Mouse (Mus musculus): ENCODE measurements around the gene 1700018G05Rik.
"Not testable (repeated sequence)": the region's sequence is repeated elsewhere in the genome, so short reads cannot be mapped to it uniquely, and the experiment has no call there.

The 1700018G05Rik gene

GRCm38 (mm10) chrX:102928072-102928471 lies at the start of gene 1700018G05Rik:
TSS of gene 1700018G05Rik (plus strand) at chrX:102928372.
- DNase-seq = not testable (repeated sequence)

- not testable (repeated sequence) for DNase-seq
These were observed 19.6 kb upstream of the 1700018G05Rik start, which contains the start of the genes Dmrtc1a and 1700011M02Rik for GRCm38 (mm10) chrX:102908587-102908986. TSS of gene Dmrtc1a (minus strand) at chrX:102908687. TSS of gene 1700011M02Rik (plus strand) at chrX:102908905.

GRCm38 (mm10) chrX:102914823-102915222 lies 13.3 kb upstream of the 1700018G05Rik start:
- DNase-seq = not testable (repeated sequence)

- DNase-seq = peak; percentile 21
These were observed 1.5 kb upstream of the 1700018G05Rik start for GRCm38 (mm10) chrX:102926707-102927106.

- peak; percentile 1 for DNase-seq
These were observed 4.9 kb downstream of the 1700018G05Rik start for GRCm38 (mm10) chrX:102932992-102933570.

- DNase-seq = peak; percentile 61
These were observed 5.6 kb downstream of the 1700018G05Rik start for GRCm38 (mm10) chrX:102933571-102934394.

- DNase-seq = no peak
These were observed 6.2 kb downstream of the 1700018G05Rik start for GRCm38 (mm10) chrX:102934395-102934764.

GRCm38 (mm10) chrX:102936743-102937142 lies 8.6 kb downstream of the 1700018G05Rik start:
- no peak for DNase-seq

- peak; percentile 14 for DNase-seq
These were observed 22.0 kb downstream of the 1700018G05Rik start for GRCm38 (mm10) chrX:102950136-102950535.

GRCm38 (mm10) chrX:102958917-102959316 lies 30.7 kb downstream of the 1700018G05Rik start:
- DNase-seq = peak; percentile 16

GRCm38 (mm10) chrX:102960581-102960980 lies 32.4 kb downstream of the 1700018G05Rik start:
- DNase-seq = no peak

All from right cerebral cortex, adult 18-20 months (tissue).